Mouse (Mus musculus) G1E (cell line): Measurements from ENCODE around the gene Ttc14.
A peak's percentile ranks its signal among the peaks of the same experiment; 100 is the strongest.

ENCODE experiments used
- CTCF ChIP-seq: IDR thresholded peaks from 2 replicates; pipeline ENCODE4 v1.5.1; 2012; ENCODE audit warnings: low read depth, low read length, inconsistent platforms, mixed read lengths
- GATA1 ChIP-seq: IDR thresholded peaks from 2 replicates; pipeline ENCODE4 v1.6.1; 2012; ENCODE audit warnings: borderline replicate concordance, low read length, inconsistent platforms, mixed read lengths
- GATA2 ChIP-seq: IDR thresholded peaks from 2 replicates; pipeline ENCODE4 v1.6.1; 2012; ENCODE audit warnings: low read depth, low read length, inconsistent platforms, borderline replicate concordance
- POLR2AphosphoS5 ChIP-seq: IDR thresholded peaks from 2 replicates; pipeline ENCODE4 v1.6.1; 2012; ENCODE audit warnings: low read depth, low read length, inconsistent platforms; ENCODE audit not compliant: insufficient replicate concordance
- TAL1 ChIP-seq: conservative IDR thresholded peaks from 2 replicates; pipeline ENCODE4 v1.6.1; 2012; ENCODE audit warnings: low read depth, low read length, inconsistent platforms, mixed read lengths

GRCm38 (mm10) chr3:33799617-33800512, at the start of gene Ttc14:
- TF ChIP-seq CTCF (no peak), POLR2AphosphoS5 (0 out of 2 replicates have a peak, but pooled peaks have one; percentile 40), TAL1 (no peak), GATA1 (no peak), GATA2 (no peak)
